Mouse (Mus musculus): ENCODE measurements around the gene Gpx4.

DNA sequence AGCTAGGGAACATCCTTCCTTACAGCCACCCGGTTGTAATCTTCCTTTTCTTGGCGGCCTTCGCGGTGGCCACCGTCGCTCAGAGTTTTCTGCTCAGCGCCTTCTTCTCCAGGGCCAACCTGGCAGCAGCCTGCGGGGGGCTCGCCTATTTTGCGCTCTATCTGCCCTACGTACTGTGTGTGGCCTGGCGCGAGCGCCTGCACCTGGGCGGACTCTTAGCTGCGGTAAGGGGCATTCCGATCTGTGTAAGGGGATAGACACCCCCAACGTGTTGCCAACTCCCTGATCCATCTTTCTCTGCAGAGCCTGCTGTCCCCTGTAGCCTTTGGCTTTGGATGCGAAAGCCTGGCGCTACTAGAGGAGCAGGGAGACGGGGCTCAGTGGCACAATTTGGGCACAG is 44.1 kb upstream of the Gpx4 start:
- TF ChIP-seq CTCF (IDR thresholded peaks at IDR 0.05; ENCODE audit: borderline replicate concordance, insufficient read depth, low read depth, low read length) (no peak), POLR2A (IDR thresholded peaks at IDR 0.05; ENCODE audit: borderline replicate concordance, insufficient read depth, low read length) (no peak)

All from cerebellum, adult 2 months (tissue).